Mouse (Mus musculus) intestine, postnatal 0 days (tissue): ENCODE data around the gene Slc6a17. TPM values are rescaled to one million over a fixed set of nuclear protein-coding genes. Genes with fewer than 3 reads are reported as not detected.

Source experiments
- ATAC-seq: fragments of 200-750 bp; cut with Nextera tagmentation; 2 replicates; pipeline ENCODE4 v1.8.0; 2017; ENCODE audit warnings: mild to moderate bottlenecking, moderate TSS enrichment, moderate library complexity
- H3K27ac ChIP-seq: fragments of 300-500 bp; sonication (generic); 2 replicates; pipeline ENCODE4 v1.5.1; 2014; ENCODE audit warnings: mild to moderate bottlenecking, low read depth, low read length, moderate library complexity
- H3K27me3 ChIP-seq: fragments of 300-500 bp; sonication (generic); replicated peaks from 2 replicates; pipeline ENCODE4 v1.6.1; 2014; ENCODE audit warnings: low read length, mixed read lengths; ENCODE audit not compliant: control insufficient read depth, insufficient read depth
- H3K36me3 ChIP-seq: fragments of 300-500 bp; sonication (generic); 2 replicates; pipeline ENCODE4 v1.6.1; 2014; ENCODE audit warnings: mild to moderate bottlenecking, moderate library complexity; ENCODE audit not compliant: control insufficient read depth, insufficient read depth
- H3K4me1 ChIP-seq: fragments of 300-500 bp; sonication (generic); replicated peaks from 2 replicates; pipeline ENCODE4 v1.6.1; 2014; ENCODE audit warnings: antibody characterized with exemption, low read length, mixed read lengths; ENCODE audit not compliant: control insufficient read depth, insufficient read depth
- H3K4me2 ChIP-seq: fragments of 300-500 bp; sonication (generic); replicated peaks from 2 replicates; pipeline ENCODE4 v1.6.1; 2014; ENCODE audit warnings: low read depth, mild to moderate bottlenecking, moderate library complexity
- H3K4me3 ChIP-seq: fragments of 300-500 bp; sonication (generic); 2 replicates; pipeline ENCODE4 v1.5.1; 2014; ENCODE audit warnings: low read depth, low read length
- H3K9ac ChIP-seq: fragments of 300-500 bp; sonication (generic); 2 replicates; pipeline ENCODE4 v1.6.1; 2014; ENCODE audit warnings: mild to moderate bottlenecking, low read depth, low read length
- H3K9me3 ChIP-seq: fragments of 300-500 bp; sonication (generic); 2 replicates; pipeline ENCODE4 v1.6.1; 2016; ENCODE audit warnings: mixed run types; ENCODE audit not compliant: control insufficient read depth
- CTCF ChIP-seq: sonication (generic); IDR thresholded peaks from 2 replicates; pipeline ENCODE4 v1.5.1; 2016; ENCODE audit warnings: low read depth, mild to moderate bottlenecking, control low read depth, antibody characterized with exemption, moderate library complexity
- WGBS: fragments of 180-500 bp; shearing (Covaris S2); extraction: QIAGEN DNeasy Blood & Tissue Kit; methylation state at CpG from one replicate; pipeline ENCODE4 v1.1.7; 2014; 5-methylcytosine and 5-hydroxymethylcytosine counted together
- polyA plus RNA-seq: library from polyadenylated mRNA; unstranded; fragments of >200 nt; fragmentation: Nextera tagmentation; extraction: Ambion mirVana; gene quantifications from 2 replicates; pipeline ENCODE4 v1.2.1, GENCODE M21; 2015

The Slc6a17 gene
- polyA plus RNA-seq, 1 experiment from 2014 or later = 1.7 TPM

- 31% methylated on average over 1 of the region's 1 CpGs for WGBS
- Histone ChIP-seq H3K4me1 (no peaks in the 10 kb centered on the region), H3K27ac (no peak overlapping the region), H3K9me3 (no peaks in the 10 kb centered on the region), H3K27me3 (no peaks in the 10 kb centered on the region), H3K4me2 (no peak overlapping the region), H3K9ac (no peak overlapping the region), H3K36me3 (no peaks in the 10 kb centered on the region), H3K4me3 (no peak overlapping the region)
- no peak for TF ChIP-seq CTCF
- ATAC-seq = no peak
Measured at GRCm38 (mm10) chr3:107431268-107431667, 86.5 kb downstream of the Slc6a17 start.

- no peak for TF ChIP-seq CTCF
- Histone ChIP-seq H3K4me3 (no peak overlapping the region), H3K4me2 (no peak overlapping the region), H3K27ac (no peak overlapping the region), H3K4me1 (no peaks in the 10 kb centered on the region), H3K9me3 (no peaks in the 10 kb centered on the region), H3K9ac (no peak overlapping the region), H3K27me3 (no peaks in the 10 kb centered on the region), H3K36me3 (no peaks in the 10 kb centered on the region)
- no peak for ATAC-seq
- WGBS = 65% methylated on average over 11 of the region's 11 CpGs
Measured at GRCm38 (mm10) chr3:107424258-107425041, 93.4 kb downstream of the Slc6a17 start.

GRCm38 (mm10) chr3:107420156-107420555 is 97.7 kb downstream of the Slc6a17 start:
- Histone ChIP-seq H3K9me3 (no peaks in the 10 kb centered on the region), H3K27me3 (no peaks in the 10 kb centered on the region), H3K4me3 (no peak overlapping the region), H3K27ac (no peak overlapping the region), H3K36me3 (no peaks in the 10 kb centered on the region), H3K4me1 (no peaks in the 10 kb centered on the region), H3K4me2 (no peak overlapping the region), H3K9ac (no peak overlapping the region)
- WGBS = 60% methylated on average over 2 of the region's 2 CpGs
- ATAC-seq = no peak
- no peak for TF ChIP-seq CTCF

Other genes with a start within 250 kb of the Slc6a17 start
- 206 and 210 TPM in 2 replicates for gene Lamtor5, start 239.2 kb downstream of the Slc6a17 start, polyA plus RNA-seq
- 0.83 and 1.6 TPM in 2 replicates for gene Slc16a4, start 226.8 kb downstream of the Slc6a17 start, polyA plus RNA-seq
- 8.0 and 9.5 TPM in 2 replicates for gene Rbm15, start 184.3 kb downstream of the Slc6a17 start, polyA plus RNA-seq
- 0.07 TPM in 2 replicates for gene Kcnc4, start 58.5 kb downstream of the Slc6a17 start, polyA plus RNA-seq
- not detected in 2 replicates for gene Ubl4b, start 37.1 kb upstream of the Slc6a17 start, polyA plus RNA-seq
- not detected in 2 replicates for gene Alx3, start 77.0 kb upstream of the Slc6a17 start, polyA plus RNA-seq
- not detected in 2 replicates for gene Gm10961, start 113.3 kb upstream of the Slc6a17 start, polyA plus RNA-seq
- gene Strip1, start 113.7 kb upstream of the Slc6a17 start, polyA plus RNA-seq = 17.8 and 18.0 TPM in 2 replicates
- 37.8 and 39.0 TPM in 2 replicates for gene Ahcyl1, start 178.5 kb upstream of the Slc6a17 start, polyA plus RNA-seq
- 8.6 and 9.2 TPM in 2 replicates for gene Csf1, start 242.5 kb upstream of the Slc6a17 start, polyA plus RNA-seq